Mouse (Mus musculus) lung, embryonic 16.5 days (tissue): ENCODE measurements around the gene Dctd. TPM values are rescaled to one million over a fixed set of nuclear protein-coding genes. Genes with fewer than 3 reads are reported as not detected.

Experiments
- ATAC-seq: fragments of 200-750 bp; cut with Nextera tagmentation; 2 replicates; pipeline ENCODE4 v1.8.0; 2017; ENCODE audit warnings: low read depth, mild to moderate bottlenecking, moderate library complexity
- H3K27ac ChIP-seq: fragments of 300-500 bp; sonication (generic); 2 replicates; pipeline ENCODE4 v1.5.1; 2014; ENCODE audit warnings: mild to moderate bottlenecking, control low read depth, low read length
- H3K27me3 ChIP-seq: fragments of 300-500 bp; sonication (generic); 2 replicates; pipeline ENCODE4 v1.6.1; 2014; ENCODE audit warnings: low read depth, low read length, mixed read lengths; ENCODE audit not compliant: control insufficient read depth, insufficient read depth
- H3K36me3 ChIP-seq: fragments of 300-500 bp; sonication (generic); 2 replicates; pipeline ENCODE4 v1.6.1; 2014; ENCODE audit warnings: low read length; ENCODE audit not compliant: control insufficient read depth, insufficient read depth
- H3K4me1 ChIP-seq: fragments of 300-500 bp; sonication (generic); replicated peaks from 2 replicates; pipeline ENCODE4 v1.6.1; 2014; ENCODE audit warnings: low read length, mixed read lengths; ENCODE audit not compliant: control insufficient read depth, insufficient read depth
- H3K4me2 ChIP-seq: fragments of 300-500 bp; sonication (generic); 2 replicates; pipeline ENCODE4 v1.6.1; 2014; ENCODE audit warnings: low read depth, low read length, control low read depth
- H3K4me3 ChIP-seq: fragments of 300-500 bp; sonication (generic); 2 replicates; pipeline ENCODE4 v1.5.1; 2014; ENCODE audit warnings: mild to moderate bottlenecking, low read length, control low read depth
- H3K9ac ChIP-seq: fragments of 300-500 bp; sonication (generic); 2 replicates; pipeline ENCODE4 v1.6.1; 2014; ENCODE audit warnings: low read length, control low read depth
- H3K9me3 ChIP-seq: fragments of 300-500 bp; sonication (generic); 2 replicates; pipeline ENCODE4 v1.6.1; 2016; ENCODE audit warnings: low read length; ENCODE audit not compliant: control insufficient read depth
- WGBS: fragments of 180-500 bp; shearing (Covaris S2); extraction: QIAGEN DNeasy Blood & Tissue Kit; methylation state at CpG from one replicate; pipeline ENCODE4 v1.1.7; 2014; 5-methylcytosine and 5-hydroxymethylcytosine counted together
- polyA plus RNA-seq: library from polyadenylated mRNA; unstranded; fragments of >200 nt; fragmentation: Nextera tagmentation; extraction: Ambion mirVana; gene quantifications from 2 replicates; pipeline ENCODE4 v1.2.1, GENCODE M21; 2015

Dctd gene
- polyA plus RNA-seq, 1 experiment from 2014 or later: 16.3 TPM

DNA sequence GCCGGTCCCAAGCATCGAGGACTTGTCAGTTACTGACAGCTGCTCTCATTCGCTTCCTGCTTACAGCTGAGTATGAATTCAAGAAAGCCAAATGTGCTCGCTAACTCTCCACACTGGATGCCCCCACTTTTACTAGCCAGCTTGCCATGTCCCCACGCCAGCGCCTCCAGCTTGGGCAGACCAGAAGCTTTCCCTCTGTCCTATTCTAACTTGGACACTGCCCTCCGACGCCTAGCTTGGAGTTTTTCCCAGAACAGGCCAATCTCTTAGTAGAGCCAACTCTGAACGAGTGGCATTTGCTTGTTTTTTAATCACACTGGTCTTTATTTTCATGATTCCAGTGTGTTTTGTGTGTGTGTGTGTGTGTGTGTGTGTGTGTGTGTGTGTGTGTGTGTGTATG lies 100.3 kb downstream of the Dctd start:
- WGBS: 85% methylated on average over 9 of the region's 9 CpGs
- no peak overlapping the region for H3K27ac ChIP-seq
- no peak for ATAC-seq

DNA sequence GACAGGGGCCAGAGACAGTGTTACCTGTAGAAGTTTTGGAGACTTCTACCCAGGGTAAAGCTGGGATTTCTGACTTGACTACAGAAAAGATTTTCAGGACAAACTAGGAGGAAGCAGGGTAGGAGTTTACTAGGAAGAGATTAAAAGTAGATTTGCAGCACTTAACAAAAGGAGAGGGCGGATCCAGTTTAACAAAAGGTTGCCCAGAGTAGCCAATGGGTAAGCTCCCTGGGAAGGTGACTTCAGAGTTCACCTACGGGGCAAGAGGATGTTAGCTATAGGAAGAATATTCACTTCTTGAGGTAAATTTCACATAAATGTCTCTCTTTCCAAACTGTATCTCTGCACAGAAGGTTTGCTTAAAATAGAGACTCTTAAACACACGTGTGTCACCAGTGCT lies 103.7 kb downstream of the Dctd start:
- H3K4me1 ChIP-seq: no peaks in the 10 kb centered on the region
- H3K9me3 ChIP-seq: no peaks in the 10 kb centered on the region
- H3K36me3 ChIP-seq: no peaks in the 10 kb centered on the region
- no peak overlapping the region for H3K4me2 ChIP-seq
- no peaks in the 10 kb centered on the region for H3K27me3 ChIP-seq
- H3K4me3 ChIP-seq: no peak overlapping the region
- WGBS: 63% methylated on average over 3 of the region's 3 CpGs
- no peak overlapping the region for H3K9ac ChIP-seq
- ATAC-seq: no peak
- H3K27ac ChIP-seq: no peak overlapping the region

More for the DNA sequence above, 100.3 kb downstream of the Dctd start:
- no peak overlapping the region for H3K9ac ChIP-seq
- H3K4me3 ChIP-seq: no peak overlapping the region
- H3K9me3 ChIP-seq: no peaks in the 10 kb centered on the region
- H3K4me1 ChIP-seq: no peaks in the 10 kb centered on the region
- no peaks in the 10 kb centered on the region for H3K27me3 ChIP-seq
- no peak overlapping the region for H3K4me2 ChIP-seq
- H3K36me3 ChIP-seq: no peaks in the 10 kb centered on the region

Other genes starting within 250 kb of the Dctd start
- 12.6 and 12.9 TPM in 2 replicates for gene Wwc2, start 108.2 kb upstream of the Dctd start, polyA plus RNA-seq